Mouse (Mus musculus) liver, postnatal 0 days (tissue): ENCODE measurements at regions not wholly inside any gene's neighbourhood (a gene's known extent, or its start where the extent isn't known, plus 50 kb on each side); places are given as distances from the start of the nearest gene placed in this dataset.

Experiments used
- ATAC-seq: fragments of 200-750 bp; cut with Nextera tagmentation; 2 replicates; pipeline ENCODE4 v1.8.0; 2017; ENCODE audit warnings: mild to moderate bottlenecking, moderate library complexity
- DNase-seq: peaks from one replicate; pipeline ENCODE4 v3.0.0-alpha.2; 2016
- H3K27ac ChIP-seq: fragments of 300-500 bp; sonication (generic); 2 replicates; pipeline ENCODE4 v1.5.1; 2014; ENCODE audit warnings: antibody characterized with exemption, moderate library complexity, mild to moderate bottlenecking, low read depth
- H3K27me3 ChIP-seq: fragments of 300-500 bp; sonication (generic); 2 replicates; pipeline ENCODE4 v1.6.1; 2014; ENCODE audit warnings: low read length, control low read depth, mixed read lengths; ENCODE audit not compliant: insufficient read depth
- H3K36me3 ChIP-seq: fragments of 300-500 bp; sonication (generic); replicated peaks from 2 replicates; pipeline ENCODE4 v1.6.1; 2014; ENCODE audit warnings: mild to moderate bottlenecking, control low read depth, low read length, moderate library complexity, mixed read lengths; ENCODE audit not compliant: insufficient read depth
- H3K4me1 ChIP-seq: fragments of 300-500 bp; sonication (generic); 2 replicates; pipeline ENCODE4 v1.6.1; 2014; ENCODE audit warnings: antibody characterized with exemption, mild to moderate bottlenecking, control low read depth; ENCODE audit not compliant: insufficient read depth
- H3K4me2 ChIP-seq: fragments of 300-500 bp; sonication (generic); 2 replicates; pipeline ENCODE4 v1.6.1; 2014; ENCODE audit warnings: low read depth, mild to moderate bottlenecking, low read length, moderate library complexity, mixed read lengths
- H3K4me3 ChIP-seq: fragments of 300-500 bp; sonication (generic); 2 replicates; pipeline ENCODE4 v1.5.1; 2014; ENCODE audit warnings: low read depth, low read length
- H3K9ac ChIP-seq: fragments of 300-500 bp; sonication (generic); replicated peaks from 2 replicates; pipeline ENCODE4 v1.6.1; 2014; ENCODE audit warnings: mild to moderate bottlenecking, moderate library complexity
- H3K9me3 ChIP-seq: fragments of 300-500 bp; sonication (generic); 2 replicates; pipeline ENCODE4 v1.6.1; 2016; ENCODE audit warnings: mild to moderate bottlenecking, control low read depth, low read length, mixed read lengths
- CTCF ChIP-seq: sonication (generic); IDR thresholded peaks from 2 replicates; pipeline ENCODE4 v1.5.1; 2016; ENCODE audit warnings: antibody characterized with exemption, low read depth
- EP300 ChIP-seq: IDR thresholded peaks from 2 replicates; pipeline ENCODE4 v1.6.1; 2016; ENCODE audit warnings: antibody characterized with exemption, low read depth, mild to moderate bottlenecking
- WGBS: fragments of 180-500 bp; shearing (Covaris S2); extraction: QIAGEN DNeasy Blood & Tissue Kit; methylation state at CpG from one replicate; pipeline ENCODE4 v1.1.7; 2014; ENCODE audit not compliant: insufficient replicate concordance; 5-methylcytosine and 5-hydroxymethylcytosine counted together

GRCm38 (mm10) chr10:109332846-109333386 lies 322.1 kb upstream of the Syt1 start:
- no peak overlapping the region for H3K4me2 ChIP-seq
- no peak overlapping the region for H3K4me3 ChIP-seq
- H3K27me3 ChIP-seq, result no peaks in the 10 kb centered on the region
- H3K27ac ChIP-seq, result no peak overlapping the region
- WGBS, result 69% methylated on average over 7 of the region's 7 CpGs
- H3K9ac ChIP-seq, result no peak overlapping the region
- ATAC-seq (no peak), DNase-seq (no peak)
- no peaks in the 10 kb centered on the region for H3K4me1 ChIP-seq
- H3K36me3 ChIP-seq, result no peaks in the 10 kb centered on the region
- H3K9me3 ChIP-seq, result no peaks in the 10 kb centered on the region
- TF ChIP-seq CTCF (no peak), EP300 (no peak)

- no peaks in the 10 kb centered on the region for H3K9me3 ChIP-seq
- ATAC-seq (no peak), DNase-seq (no peak)
- H3K27me3 ChIP-seq, result no peaks in the 10 kb centered on the region
- no peaks in the 10 kb centered on the region for H3K4me1 ChIP-seq
- H3K4me3 ChIP-seq, result no peak overlapping the region
- no peak overlapping the region for H3K4me2 ChIP-seq
- H3K27ac ChIP-seq, result no peak overlapping the region
- WGBS, result 72% methylated on average over 6 of the region's 6 CpGs
- no peak overlapping the region for H3K9ac ChIP-seq
- no peak for TF ChIP-seq EP300
- TF ChIP-seq CTCF, result no peak
- no peaks in the 10 kb centered on the region for H3K36me3 ChIP-seq
These were observed 298.5 kb upstream of the Syt1 start for GRCm38 (mm10) chr10:109309286-109309685.

- H3K4me2 ChIP-seq, result no peak overlapping the region; the same call in 1 of the 2 replicates
- H3K36me3 ChIP-seq, result no peaks in the 10 kb centered on the region
- DNase-seq, result no peak
- no peak overlapping the region for H3K27ac ChIP-seq
- H3K9ac ChIP-seq, result no peak overlapping the region
- no peaks in the 10 kb centered on the region for H3K4me1 ChIP-seq
- 72% methylated on average over 2 of the region's 2 CpGs for WGBS
- TF ChIP-seq CTCF, result no peak
- TF ChIP-seq EP300, result no peak
- no peaks in the 10 kb centered on the region for H3K9me3 ChIP-seq
- no peaks in the 10 kb centered on the region for H3K27me3 ChIP-seq
- H3K4me3 ChIP-seq, result no peak overlapping the region
- no peak for ATAC-seq
These were observed 289.4 kb upstream of the Syt1 start for GRCm38 (mm10) chr10:109300199-109300598.

- ATAC-seq (peak; percentile 38; the same call in 1 of the 2 replicates), DNase-seq (no peak)
- no peaks in the 10 kb centered on the region for H3K9me3 ChIP-seq
- H3K27me3 ChIP-seq, result no peaks in the 10 kb centered on the region
- H3K4me3 ChIP-seq, result no peak overlapping the region
- no peak overlapping the region for H3K9ac ChIP-seq
- 49% methylated on average over 11 of the region's 11 CpGs for WGBS
- H3K36me3 ChIP-seq, result no peaks in the 10 kb centered on the region
- H3K4me1 ChIP-seq, result no peaks in the 10 kb centered on the region
- no peak overlapping the region for H3K27ac ChIP-seq
- H3K4me2 ChIP-seq, result no peak overlapping the region; the same call in 1 of the 2 replicates
- no peak for TF ChIP-seq EP300
- TF ChIP-seq CTCF, result no peak
These were observed 289.0 kb upstream of the Syt1 start for GRCm38 (mm10) chr10:109299785-109300184.

DNA sequence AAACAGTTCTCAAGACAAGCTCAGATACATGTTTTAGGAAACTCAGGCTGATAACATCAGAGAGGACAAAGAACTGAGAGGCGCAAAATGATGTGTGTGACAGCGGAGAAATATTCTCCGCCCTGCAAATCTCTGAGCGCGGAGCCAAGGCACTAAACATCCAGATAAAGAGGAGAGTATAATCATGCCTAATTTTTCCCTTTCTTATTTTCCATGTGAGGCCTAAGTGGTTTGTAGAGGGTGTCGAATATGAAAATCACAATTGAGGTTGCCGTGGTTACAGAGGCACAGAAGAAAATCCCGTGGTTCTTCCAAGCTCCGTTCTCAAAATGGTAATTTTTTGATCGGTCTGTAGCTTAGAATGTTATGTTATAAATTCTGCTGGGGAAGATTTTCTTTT lies 272.6 kb upstream of the Syt1 start:
- Histone ChIP-seq H3K4me1 (no peaks in the 10 kb centered on the region), H3K27me3 (no peaks in the 10 kb centered on the region), H3K4me3 (no peak overlapping the region), H3K9ac (no peak overlapping the region), H3K9me3 (no peaks in the 10 kb centered on the region), H3K4me2 (no peak overlapping the region), H3K27ac (no peak overlapping the region), H3K36me3 (no peaks in the 10 kb centered on the region)
- TF ChIP-seq EP300 (no peak), CTCF (no peak)
- DNase-seq, result no peak
- no peak for ATAC-seq
- whole genome bisulfite sequencing, result 84% methylated on average over 10 of the region's 10 CpGs

GRCm38 (mm10) chr10:109249781-109250180 lies 239.0 kb upstream of the Syt1 start:
- H3K27me3 ChIP-seq, result no peaks in the 10 kb centered on the region
- 88% methylated on average over 3 of the region's 3 CpGs for WGBS
- no peak for ATAC-seq
- H3K4me3 ChIP-seq, result no peak overlapping the region
- no peak for DNase-seq
- no peaks in the 10 kb centered on the region for H3K9me3 ChIP-seq
- H3K27ac ChIP-seq, result no peak overlapping the region
- no peak overlapping the region for H3K9ac ChIP-seq
- H3K36me3 ChIP-seq, result no peaks in the 10 kb centered on the region
- no peak for TF ChIP-seq CTCF
- TF ChIP-seq EP300, result no peak
- no peak overlapping the region for H3K4me2 ChIP-seq
- H3K4me1 ChIP-seq, result no peaks in the 10 kb centered on the region

GRCm38 (mm10) chr10:109246328-109246727 lies 235.5 kb upstream of the Syt1 start:
- TF ChIP-seq CTCF, result no peak
- TF ChIP-seq EP300, result no peak
- H3K9ac ChIP-seq, result no peak overlapping the region
- WGBS, result 68% methylated on average over 4 of the region's 4 CpGs
- no peak overlapping the region for H3K4me2 ChIP-seq
- no peak overlapping the region for H3K4me3 ChIP-seq
- H3K27me3 ChIP-seq, result no peaks in the 10 kb centered on the region
- H3K4me1 ChIP-seq, result no peaks in the 10 kb centered on the region
- no peaks in the 10 kb centered on the region for H3K9me3 ChIP-seq
- H3K36me3 ChIP-seq, result no peaks in the 10 kb centered on the region
- H3K27ac ChIP-seq, result no peak overlapping the region
- no peak for ATAC-seq
- no peak for DNase-seq
